Mouse (Mus musculus): ENCODE measurements around the gene Sdk1.

The Sdk1 gene

DNA sequence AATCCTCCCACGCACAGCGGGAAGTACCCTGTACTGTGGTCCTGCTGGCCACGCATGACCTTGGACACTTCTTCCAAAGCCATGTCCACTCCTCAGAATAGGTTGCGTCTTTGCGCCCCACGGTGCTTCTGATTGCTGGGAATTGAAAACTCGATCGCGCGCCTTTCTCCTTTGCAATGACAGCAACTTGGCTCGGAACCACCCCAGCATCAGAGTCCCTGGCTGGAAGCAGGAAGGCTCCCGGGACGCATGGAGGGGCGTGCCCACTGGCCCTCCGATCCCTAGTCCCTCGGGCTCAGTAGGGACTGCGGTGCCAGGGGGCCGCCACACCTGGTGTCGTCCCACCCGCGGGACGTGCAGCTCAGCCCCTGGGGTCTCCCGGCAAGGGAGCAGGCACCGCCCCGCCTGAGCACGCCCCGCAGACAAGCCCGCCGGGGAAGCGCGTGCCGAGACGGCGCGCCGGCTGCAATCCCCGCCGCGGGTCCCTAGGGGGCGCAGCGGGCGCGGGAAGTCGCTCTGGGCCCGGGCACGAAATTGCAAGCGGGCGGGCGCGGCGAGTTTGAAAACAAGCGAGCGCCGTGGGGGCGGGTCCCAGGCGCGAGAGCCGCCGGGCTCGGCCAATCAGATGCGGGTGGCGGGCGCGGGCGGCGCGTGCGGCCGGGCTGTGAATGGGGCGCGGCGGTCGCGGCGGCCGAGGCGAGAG lies at the start of gene Sdk1:
Sdk1 (plus strand) TSS at position 650 of the 703 bp plus-strand sequence.
- in situ Hi-C loops (cut with MboI, MseI), result no loop called here

DNA sequence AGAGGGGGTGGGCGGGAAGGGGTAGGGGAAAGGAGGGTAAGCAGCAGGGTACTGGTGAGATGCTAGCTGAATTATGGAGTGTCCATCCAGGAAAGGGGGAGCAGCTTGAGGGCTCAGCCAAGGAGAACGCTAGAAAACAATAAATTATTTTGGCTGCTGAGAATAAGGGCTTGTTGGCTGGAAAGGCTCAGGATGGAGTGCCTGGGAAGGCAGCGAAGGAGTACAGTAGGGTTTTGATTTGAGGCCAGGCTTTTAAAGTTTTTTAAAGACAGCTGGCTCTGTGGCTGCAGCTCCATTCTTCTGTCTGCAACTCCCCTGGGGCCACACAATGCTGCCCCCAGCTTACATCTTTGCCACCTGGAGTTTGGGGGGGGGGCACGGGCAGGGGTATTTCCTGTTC lies 44.0 kb upstream of the Sdk1 start:
- in situ Hi-C loops (cut with MboI, MseI), result no loop called here

DNA sequence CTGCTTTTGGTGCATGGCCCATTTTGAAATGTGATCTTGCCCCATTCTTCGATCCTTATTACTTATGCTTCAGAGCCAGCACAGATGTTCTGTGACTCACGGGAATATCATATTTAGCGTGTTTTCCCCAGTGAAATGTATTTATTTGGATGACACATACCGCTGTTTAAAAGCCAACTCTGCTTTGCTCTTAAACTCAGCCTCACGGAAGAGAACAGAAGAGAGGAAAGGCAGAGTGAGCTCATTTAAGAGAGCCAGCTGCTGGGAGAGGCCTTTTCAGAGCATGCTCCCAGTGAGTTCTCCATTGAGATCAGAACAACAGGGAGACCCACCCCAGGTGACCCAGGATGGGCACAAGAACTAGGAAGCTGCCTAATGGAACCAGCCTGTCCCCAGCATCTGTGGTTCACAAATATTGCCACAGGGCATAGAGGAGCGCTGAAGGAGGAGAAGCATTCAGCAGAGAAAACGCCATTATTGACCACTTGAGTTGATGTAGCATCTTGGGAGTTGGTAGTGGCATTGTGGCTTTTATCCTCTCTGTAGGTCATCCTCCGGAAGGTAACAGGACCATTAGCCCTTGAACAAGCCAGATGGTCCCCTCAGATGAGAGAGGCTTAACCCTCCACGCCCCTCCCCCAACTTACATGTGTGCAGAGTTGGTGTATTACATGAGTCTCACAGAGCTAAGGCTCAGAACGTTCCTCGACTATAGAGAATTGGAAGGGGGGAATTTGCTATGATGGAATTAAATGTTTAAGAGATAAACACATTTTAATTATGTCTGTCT lies 38.8 kb upstream of the Sdk1 start:
- in situ Hi-C loops (cut with MboI, MseI), result no loop called here

DNA sequence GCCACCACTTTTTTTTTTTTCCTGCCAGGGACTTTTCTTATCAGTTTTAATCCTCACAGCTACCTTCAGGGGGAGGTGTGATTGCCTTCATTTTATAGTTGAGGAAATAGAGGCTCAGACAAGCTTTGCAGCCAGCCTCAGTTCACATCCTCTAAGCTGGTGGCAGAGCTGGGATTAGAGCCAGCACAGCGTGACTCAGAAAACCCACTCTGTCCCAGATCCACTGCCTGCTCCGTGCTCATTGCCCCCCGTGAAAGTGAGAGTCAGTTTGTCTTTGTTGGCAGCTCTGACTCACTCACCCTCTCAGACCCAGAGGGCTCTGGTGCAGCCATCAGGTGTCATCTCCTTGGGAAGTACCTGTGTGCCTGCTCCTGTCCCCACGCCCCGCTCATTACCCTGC lies 34.2 kb upstream of the Sdk1 start:
- in situ Hi-C loops (cut with MboI, MseI), result no loop called here

DNA sequence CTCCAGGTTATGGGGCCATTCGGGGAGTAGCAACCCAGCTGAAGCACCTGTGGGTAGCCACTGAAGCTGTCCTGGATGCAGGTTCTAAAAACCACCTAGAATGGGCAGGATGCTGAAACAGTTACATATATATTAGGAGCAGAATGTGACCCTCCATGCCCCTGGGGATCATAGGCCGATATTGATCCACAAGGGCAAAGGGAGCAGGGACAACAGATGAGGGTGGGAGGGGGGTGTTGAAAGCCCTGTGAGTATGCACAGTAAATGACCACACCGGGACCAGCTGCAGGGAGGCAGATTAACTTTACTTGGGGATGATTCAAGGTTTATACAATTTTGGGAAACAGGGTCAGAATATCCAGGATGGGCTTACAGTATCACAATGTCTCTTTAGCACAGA lies 16.0 kb upstream of the Sdk1 start:
- in situ Hi-C loops (cut with MboI, MseI), result no loop called here

DNA sequence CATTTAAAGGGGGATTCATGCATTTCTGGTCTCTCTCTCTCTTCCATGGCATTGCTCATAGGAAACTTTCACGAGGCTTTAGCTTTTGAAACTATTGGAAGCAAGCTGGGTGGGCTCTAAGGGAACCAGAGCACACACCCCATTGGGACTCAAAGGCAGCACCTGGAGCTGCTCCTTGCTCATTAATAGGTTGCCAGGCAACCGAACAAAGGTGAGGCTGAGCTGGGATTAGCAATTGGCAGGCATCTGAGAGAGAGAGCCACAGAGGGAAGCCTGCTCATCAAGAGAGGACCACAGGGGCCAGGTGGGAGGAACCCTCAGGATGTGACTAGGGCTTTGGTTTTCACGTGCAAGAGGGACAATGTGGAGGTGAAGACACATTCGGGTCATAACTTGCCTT lies 7.0 kb upstream of the Sdk1 start:
- in situ Hi-C loops (cut with MboI, MseI), result no loop called here

DNA sequence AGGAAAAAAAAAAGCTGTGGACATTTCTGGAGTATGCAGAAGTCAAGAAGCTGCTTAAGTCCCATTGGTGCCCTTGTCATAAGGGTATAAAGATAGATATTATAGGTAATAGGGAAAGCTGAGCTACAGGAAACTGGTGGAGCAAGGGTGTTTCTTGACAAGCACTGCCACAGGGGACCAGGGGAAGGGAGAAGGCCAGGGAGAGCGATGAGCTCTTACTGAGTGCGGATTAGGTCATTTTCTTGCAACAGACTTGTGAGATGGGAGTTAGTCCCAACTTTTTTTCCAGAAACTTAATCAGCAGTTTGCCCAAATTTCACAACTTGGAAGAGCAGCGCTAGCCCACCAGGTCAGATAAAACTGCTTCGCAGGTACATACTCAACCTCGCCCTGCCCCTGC lies 1.9 kb upstream of the Sdk1 start:
- in situ Hi-C loops (cut with MboI, MseI), result no loop called here

DNA sequence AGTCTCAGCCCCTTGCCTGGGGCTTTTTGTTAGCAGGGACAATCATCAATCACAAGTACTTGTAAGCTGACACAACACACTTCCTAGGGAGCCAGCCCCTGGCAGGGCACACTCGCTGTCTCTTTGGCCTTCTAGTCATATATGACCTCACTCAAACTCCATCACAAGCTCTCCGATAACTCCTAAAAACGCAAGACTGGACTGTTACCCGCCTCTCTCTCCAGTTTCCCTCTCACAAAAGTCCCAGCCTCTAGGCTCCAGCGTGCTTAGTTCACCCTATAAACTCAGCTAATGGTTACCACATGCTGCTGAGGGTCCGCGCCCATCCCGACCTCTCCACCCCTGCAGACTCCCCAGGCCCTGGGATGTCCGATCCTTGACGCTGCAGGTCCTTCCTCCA lies 849 bp upstream of the Sdk1 start:
- in situ Hi-C loops (cut with MboI, MseI), result no loop called here

DNA sequence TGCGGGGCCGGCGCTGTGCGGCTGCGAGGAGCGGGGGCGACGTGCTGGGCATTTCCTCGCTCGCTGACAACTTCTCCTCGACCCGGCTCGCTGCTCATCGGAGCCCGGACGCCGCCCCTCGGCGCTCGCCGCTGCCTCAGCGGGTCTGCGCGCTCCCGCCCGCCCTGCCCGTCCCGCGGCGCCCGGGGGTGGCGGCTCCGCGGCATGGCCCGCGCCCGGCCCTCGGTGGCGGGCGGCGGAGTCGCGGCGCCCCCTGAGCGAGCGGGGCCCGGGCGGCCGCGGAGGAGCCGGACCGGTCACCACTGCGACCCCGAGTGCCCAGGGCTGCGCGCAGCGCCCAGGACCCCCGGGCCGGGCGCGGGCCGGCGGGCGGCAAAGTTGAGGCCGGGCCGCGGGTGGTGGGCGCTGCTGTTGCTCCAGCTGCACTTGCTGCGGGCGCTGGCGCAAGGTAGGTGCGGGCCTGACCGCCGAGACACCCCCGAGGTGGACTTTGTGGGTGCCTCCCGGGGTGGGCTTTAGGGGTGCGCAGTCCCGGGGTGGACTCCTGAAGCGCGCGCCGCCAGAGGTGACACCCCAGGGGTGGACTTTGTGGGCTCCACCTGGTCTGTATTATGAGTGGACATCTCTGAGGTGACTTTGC lies 475 bp downstream of the Sdk1 start:
- in situ Hi-C loops (cut with MboI, MseI), result no loop called here

DNA sequence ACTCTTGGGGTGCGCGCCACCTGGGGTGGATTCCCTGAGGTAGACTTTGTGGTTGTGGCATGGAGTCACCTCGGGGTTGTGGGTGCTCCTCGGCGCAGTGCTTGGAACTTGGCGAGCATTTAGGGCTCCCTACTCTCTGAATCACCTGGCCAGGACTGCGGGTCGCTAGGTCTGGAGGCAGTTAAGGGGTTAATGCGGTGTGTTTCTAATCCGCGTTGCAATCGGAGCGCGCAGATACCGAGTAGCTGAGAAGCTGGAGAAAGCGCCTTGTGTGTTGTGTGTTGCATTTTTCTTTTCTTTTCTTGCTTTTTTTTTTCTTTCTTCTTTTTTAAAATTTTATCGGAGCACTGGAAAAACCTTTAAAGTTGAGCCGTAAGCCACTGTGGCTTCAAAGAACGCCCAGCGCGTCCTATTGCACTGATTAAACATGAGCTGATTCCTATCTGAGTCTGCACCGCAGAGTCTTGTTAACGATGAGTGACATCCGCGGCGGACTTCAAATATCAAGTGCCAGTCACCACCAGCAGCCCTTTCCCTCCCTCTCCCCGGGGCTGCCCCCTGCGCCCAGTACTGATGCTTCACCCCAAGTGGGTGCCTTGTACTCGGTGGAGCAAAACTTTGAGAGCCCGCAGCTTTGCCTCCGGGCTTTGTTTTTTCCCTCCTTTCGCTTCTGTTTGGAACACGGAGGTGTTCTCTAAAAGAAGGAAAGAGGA lies 2.1 kb downstream of the Sdk1 start:
- in situ Hi-C loops (cut with MboI, MseI), result no loop called here

DNA sequence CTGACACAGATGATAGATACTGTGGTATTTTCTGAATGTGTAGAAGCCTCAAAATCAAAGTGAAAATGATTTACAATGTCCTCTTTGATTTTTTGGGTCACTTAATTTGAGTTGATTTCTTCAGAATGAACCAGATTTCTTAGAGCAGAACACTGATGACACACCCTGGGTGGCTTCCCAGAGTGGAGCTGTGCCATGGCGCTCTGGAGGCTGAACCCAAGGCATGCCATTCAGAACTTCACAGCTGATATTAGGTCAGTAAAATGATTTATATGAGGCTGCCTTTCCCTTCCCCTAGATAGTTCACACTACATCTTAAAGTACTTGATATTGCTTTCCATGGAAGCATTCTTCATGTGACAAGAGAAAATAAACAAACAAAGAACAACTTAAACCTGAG lies 23.0 kb downstream of the Sdk1 start:
- in situ Hi-C loops (cut with MboI, MseI), result no loop called here

DNA sequence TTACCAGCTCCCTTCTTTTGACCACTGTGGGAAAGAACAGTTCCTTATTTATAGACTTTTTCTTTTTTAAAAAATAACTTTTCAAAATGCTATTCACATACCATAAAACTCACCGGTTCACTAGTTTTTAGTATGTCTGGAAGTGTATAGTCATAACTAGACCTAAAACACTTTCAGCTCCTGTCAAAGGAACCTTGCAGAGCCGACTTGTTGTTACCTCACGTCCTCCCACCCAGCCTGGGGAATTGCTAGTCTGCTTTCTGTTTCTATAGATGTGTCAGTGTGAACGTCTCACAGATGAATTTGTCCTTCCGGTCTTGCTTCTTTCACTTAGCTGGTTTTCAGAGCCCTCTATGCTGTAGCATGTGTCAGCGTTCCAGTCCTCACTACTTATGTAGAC lies 35.8 kb downstream of the Sdk1 start:
- in situ Hi-C loops (cut with MboI, MseI), result no loop called here

DNA sequence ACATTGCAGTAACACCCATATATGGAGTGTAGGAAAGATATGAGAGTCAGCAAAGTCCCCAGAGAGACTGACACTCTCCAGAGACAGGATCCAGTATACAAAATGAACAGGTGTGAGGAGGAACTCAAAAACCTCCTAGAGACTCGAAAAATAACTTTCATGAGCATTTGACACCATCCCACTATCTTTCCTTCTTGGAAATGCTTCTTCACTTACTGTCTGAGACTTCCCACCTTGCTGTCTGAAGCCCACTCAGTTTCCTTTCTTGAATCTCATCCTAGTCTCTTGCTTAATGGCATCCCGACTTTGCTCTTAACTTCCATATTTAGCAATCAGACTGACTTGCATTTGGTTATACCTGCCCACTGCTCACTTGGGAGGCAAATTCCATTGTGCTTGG lies 40.5 kb downstream of the Sdk1 start:
- in situ Hi-C loops (cut with MboI, MseI), result no loop called here

DNA sequence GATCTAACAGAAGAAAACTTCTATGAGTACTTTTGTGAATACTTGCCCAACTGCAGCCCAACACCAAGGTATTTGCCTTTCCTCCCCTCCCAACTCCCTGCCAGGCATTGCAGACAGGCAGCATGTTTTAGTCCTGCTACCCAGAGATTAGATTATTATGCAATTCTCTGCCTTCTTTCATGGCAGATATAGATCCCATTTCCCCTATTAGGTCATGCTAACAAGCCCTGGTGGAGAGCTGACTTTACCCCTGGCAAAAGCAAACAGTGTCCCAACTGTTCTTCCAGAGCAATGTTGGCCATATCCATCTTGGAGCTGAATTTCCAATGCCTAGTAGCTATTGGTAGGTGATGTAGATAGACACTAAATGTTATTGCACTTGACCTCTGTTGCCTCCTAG lies 48.3 kb downstream of the Sdk1 start:
- in situ Hi-C loops (cut with MboI, MseI), result no loop called here

DNA sequence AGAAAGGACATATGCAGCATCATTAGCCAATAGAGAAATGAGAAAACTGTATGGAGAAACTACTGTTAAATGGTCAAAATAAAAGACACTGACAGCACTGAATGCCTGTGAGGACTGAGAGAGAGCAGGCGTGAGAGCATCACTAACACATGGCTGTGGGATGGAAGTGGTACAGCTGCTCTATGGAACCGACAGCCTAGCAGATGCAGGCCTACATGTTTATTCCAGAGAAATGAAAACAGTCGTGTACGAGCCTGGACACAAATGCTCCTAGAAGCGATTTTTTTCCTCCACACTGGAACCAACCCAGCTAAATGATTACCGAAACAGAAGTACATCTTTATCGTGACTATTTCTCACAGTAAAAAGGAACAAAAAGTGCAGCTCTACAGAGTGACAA lies 54.0 kb downstream of the Sdk1 start:
- in situ Hi-C loops (cut with MboI, MseI), result no loop called here

DNA sequence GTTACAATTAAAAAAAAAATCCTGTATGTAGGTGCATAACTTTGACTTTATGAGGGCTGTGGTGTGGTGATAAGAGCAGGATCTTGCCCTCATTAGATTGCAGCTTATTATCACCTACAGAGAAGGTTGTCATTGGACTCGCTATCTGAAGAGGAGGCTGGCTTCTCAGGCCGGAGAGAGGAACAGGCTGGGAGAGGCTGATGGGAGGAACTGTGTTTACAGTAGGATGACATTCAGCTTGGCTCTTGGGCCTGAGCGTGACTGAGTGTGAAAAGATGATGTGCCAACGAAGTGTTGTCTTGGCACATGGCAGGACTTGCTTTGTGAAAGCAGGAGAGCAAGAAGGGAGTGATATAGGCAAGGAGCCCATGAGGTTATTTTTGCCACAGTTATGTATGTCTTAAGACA lies 61.0 kb downstream of the Sdk1 start:
- in situ Hi-C loops (cut with MboI, MseI), result no loop called here

DNA sequence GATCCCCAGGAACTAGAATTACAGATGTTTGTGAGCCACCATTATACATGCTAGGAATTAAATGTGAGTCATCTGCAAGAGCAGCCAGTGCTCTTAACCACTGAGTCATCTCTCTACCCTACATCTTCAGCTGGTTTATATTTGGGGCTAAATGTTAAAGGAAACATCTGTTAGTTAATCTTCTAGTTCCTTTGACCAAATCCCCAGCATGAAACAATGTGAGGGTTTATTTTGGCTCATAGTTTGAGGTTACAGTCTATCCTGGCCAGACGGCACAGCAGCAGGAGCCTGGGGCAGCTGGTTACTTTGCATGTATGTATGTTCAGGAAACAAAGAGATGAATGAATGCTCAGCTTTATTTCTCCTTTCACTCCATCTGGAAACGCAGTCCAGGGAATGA lies 62.5 kb downstream of the Sdk1 start:
- in situ Hi-C loops (cut with MboI, MseI), result no loop called here

DNA sequence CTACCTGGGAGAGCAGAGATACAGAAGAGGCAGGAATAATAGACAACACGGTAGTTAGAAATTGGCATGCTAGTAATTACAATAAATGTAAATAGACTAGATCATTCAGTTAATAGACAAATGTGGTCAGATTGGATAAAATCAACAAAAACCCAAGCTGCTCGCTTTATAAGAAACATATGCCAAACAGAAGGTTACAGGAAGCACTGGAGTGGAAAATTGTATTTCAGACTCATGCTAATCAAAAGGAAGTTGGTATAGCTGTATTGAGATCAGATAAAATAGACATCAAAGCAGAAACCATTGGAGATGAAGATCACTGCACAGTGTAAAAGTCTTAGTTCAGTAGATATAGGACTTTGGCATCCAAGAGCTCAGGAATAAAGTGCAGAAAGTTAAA lies 63.4 kb downstream of the Sdk1 start:
- in situ Hi-C loops (cut with MboI, MseI), result no loop called here

DNA sequence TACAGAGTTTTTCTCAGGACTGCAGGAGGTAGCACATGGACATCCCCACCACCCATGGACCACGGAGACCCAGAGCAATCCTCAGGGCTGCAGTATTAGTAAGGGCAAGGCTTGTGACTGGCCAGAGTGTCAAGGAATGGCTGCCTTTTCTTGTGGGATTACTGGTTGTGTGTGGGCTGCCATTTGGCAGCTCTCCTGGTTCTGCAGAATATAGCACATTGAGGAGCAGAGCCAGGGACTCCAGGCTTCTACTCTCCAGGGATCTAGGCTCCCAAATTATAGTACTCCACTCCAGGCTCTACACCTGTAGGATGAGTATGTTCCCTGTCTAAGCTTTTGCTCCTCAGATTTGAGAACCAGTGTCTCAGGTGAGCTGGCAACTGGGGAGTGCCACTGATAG lies 69.4 kb downstream of the Sdk1 start:
- in situ Hi-C loops (cut with MboI, MseI), result no loop called here

DNA sequence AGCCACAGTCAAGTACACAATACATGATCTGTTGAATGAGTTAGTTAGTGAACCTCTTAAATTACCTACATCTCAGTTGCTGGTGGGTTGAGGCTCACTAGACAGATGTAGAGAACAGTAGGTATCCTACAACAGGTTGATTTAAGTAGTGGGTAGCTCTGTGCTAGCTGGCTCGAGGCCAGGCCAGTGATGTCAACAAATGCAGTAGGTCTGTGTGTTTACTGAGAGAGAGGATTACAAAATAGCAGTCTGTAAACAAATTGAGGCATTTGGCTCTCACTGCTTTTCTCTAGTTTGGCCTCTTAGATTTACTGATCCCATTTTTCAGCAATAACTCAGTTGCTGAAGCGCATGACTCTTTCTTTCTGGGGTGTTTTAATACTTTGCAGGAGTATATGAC lies 70.5 kb downstream of the Sdk1 start:
- in situ Hi-C loops (cut with MboI, MseI), result no loop called here

DNA sequence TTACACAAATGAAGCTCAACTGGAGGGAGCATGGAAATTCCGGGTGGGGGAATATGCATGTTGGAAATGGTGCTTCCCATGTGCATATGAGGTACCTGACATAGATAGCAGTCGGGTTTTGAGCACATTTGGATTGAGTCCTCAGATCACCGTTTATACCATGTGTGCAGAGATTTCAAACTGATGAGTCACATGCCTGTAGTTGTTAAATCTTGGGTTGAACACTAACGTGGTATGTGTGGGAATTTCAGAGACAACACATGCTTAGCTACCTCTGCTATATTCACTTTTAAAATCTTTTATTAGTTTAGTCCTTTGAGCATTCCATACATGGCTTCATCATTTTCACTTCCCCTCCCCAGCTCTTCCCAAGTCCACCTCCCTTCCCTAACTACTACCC lies 71.0 kb downstream of the Sdk1 start:
- in situ Hi-C loops (cut with MboI, MseI), result no loop called here

DNA sequence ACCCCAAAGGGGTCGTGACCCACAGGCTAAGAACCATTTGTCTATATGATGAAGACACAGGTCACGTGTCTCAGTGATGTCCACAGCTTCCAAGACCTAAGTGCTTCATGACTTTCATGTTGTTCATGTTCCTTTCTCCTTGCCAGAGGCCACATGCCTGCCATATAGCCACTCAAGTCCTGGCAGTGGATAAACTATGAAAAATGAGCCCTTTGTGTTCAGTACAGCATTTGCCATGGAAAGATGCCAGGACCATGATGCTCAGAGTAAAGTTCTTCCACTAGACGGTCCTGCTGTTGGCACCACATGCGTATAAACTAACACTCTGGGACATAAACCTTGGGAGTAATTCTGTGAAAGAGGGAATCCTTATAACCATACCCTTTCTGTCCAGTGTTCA lies 75.8 kb downstream of the Sdk1 start:
- in situ Hi-C loops (cut with MboI, MseI), result no loop called here

Data from T-helper 1 cell (primary cell).